Mouse (Mus musculus): Measurements from ENCODE around the gene Hoxd4.

The Hoxd4 gene

DNA sequence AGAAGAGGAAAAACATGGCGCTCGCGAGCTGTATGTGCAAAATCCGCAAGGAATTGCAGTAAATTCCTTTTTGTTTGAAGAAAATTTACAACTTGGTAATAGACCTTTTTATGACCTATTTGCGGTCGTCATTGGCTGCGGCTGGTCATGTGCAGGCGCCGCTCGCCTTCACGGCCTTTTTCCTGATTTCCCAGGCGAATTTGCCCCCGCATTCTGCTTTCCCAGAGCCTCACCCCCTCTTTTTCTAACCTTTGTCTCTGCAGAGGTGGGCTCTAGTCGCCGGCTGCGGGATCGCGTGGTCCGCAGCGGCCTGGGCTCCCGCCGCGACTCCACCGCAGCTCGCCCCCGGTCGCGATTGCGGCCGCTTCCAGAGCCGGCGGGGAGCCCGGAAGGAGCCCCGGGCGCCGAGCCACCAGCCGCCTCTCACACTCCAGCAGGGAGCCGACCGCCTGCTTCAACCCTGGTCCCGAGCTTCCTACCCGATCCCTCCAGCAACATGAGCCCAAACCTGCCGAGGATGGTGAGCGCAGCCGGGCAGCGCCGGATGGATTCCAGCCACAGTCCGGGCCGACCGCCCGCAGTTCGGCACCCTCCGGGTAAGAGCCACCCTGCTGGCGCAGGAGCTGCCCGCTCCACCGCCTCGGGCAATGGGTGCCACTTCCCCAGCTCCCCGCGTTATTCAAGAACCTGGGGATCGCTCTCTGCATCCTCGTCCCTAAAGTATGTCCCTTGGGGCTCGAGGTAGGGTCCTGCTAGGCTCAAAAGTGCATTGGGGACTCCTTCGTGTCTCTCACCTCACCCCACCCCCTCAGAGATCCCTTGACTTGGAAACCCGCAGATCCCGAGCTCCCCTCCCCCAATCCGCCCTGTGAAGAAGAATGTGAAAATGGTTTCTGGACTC, at the start of gene Hoxd4, which contains the start of gene Hoxd3:
Gene Hoxd4 (plus strand): TSS at position 209 of the 901 bp plus-strand sequence.
Gene Hoxd3 (plus strand): TSS at position 207 of the 901 bp plus-strand sequence.
- DNase-seq = no peak

GRCm38 (mm10) chr2:74663291-74663925, 48.3 kb upstream of the Hoxd4 start:
- peak in 1 of 2 experiments; percentile 44 for DNase-seq

DNA sequence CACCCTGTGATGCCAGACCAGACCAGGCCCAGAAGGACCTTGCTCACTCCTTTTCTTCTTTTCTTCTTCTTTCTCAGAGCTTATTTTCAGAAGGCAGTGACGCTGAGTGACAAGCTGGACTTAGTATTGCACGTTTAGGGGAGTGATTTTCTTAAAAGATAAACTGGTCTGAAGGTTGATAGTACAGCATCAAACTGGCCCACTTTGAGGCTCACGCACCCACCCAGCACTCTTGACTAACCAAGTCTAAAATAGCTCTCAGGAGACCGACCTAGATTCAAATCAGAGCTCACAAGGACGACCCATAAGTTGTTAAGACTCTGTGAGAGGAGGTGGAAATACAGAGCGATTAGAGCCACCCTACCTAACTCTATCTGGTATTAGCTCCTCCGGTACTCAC, 45.3 kb upstream of the Hoxd4 start:
- DNase-seq = no peak

DNA sequence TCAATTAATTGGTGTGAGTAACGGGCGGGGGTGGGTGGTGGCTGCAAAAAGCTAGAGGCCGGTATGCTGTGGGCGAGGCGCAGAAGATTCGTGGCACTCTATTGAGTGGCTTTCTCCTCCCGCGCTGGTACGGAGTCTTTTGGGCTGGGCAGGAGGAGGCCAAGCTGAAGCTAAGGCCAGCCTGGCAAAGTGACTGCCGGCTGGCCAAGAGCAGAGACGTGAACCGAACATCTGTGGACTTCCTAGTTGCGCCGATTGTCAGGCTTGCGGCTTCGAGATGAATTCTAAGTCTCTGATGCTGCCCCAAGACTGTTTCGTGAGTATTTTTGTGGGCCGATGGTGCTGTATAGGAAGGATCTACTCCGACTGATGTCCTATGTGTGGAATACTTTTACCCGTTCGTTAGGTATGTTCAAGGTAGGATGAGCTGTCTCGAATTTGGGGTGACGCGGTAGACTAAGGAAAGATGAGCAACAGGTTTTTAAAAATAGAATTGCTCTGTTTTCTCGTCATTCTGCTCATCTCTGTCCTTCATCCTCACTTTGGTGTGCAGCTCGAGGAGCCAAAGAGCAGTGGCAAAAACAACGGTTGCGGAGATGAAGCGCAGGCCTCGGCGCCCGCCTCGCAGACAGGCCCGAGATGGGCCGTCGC, 44.4 kb upstream of the Hoxd4 start:
- DNase-seq = no peak

- DNase-seq = no peak
Measured at GRCm38 (mm10) chr2:74667842-74668357, 43.8 kb upstream of the Hoxd4 start, which contains the start of gene Hoxd13. Hoxd13 (plus strand) TSS chr2:74668310.

GRCm38 (mm10) chr2:74668370-74669229, 43.1 kb upstream of the Hoxd4 start:
- peak in 1 of 2 experiments; percentile 21 for DNase-seq

DNA sequence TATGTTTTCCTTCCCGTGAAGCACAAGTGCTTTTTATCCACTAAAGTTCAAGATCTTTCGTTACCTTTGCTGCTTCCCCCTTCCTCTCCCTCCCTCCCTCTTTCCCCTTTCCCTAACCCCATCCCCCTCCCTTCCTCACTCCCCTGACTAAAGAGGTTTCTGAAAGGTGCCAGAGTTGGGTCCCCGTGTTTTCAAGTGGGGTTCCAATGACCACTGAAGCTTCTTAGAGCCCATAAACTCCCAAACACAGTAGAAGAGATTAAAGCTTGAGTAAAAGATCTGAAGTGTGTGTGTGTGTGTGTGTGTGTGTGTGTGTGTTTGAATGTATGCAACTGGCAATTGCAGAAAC, 42.5 kb upstream of the Hoxd4 start:
- no peak for DNase-seq

GRCm38 (mm10) chr2:74669650-74670235, 42.0 kb upstream of the Hoxd4 start:
- DNase-seq = no peak

DNA sequence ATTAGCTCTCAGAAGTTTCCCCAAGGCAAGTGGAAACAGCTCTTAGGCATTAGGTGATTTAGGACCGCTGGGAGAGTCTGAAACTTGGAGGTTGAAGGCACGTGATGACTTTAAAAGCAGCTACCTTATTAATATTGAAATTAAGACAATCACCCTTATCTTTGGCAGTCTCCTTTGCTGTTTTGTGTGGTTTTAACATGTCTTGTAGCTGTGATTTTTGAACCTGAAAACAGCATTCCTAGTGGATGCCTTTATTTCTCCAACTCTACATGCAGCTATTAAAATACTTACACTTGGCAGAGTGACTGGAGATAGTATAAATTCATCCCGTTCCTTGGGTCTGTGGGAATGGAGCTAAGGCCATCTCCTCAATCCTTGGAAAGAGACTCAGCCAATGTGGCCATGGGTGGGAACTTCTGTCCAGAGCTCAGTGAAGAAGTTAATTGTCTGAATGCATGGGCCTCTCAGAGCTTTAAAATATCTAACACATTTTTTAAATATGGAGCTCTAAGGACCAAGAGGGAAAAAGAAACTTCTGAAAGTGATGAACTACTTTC, 41.0 kb upstream of the Hoxd4 start:
- DNase-seq = no peak

- no peak for DNase-seq
Measured at GRCm38 (mm10) chr2:74671847-74672246, 39.9 kb upstream of the Hoxd4 start.

- peak; percentile 55 to 58 for DNase-seq
Measured at GRCm38 (mm10) chr2:74672481-74673362, 39.0 kb upstream of the Hoxd4 start.

DNA sequence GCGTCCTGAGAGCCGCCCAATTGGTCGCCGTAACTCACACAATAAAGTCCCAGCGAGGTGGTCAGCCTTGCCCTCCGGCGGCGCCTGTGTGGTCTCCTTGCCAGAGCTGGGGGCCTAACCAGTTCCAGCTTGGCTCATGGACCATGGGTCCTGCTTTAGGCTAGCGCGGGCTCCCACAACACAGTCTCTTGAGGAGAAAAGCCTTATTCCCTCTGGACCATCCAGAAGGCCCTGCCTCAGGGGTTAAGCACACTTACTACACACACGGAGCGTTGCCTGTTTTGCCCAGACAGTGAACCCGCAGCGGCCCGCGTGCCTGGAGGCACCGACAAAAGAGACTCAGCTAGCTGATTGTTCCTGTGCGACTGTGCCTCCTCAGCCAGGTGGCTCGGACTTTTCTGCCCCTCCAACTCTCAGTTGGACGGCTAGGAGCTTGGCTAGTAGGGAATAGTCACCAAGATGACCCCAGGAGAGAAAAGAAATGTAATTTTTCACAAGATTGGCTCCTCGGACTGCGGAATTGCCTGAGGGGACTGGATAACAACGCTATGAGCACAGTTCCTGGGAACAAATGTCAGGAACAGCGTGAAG, 37.8 kb upstream of the Hoxd4 start:
- DNase-seq = no peak

DNA sequence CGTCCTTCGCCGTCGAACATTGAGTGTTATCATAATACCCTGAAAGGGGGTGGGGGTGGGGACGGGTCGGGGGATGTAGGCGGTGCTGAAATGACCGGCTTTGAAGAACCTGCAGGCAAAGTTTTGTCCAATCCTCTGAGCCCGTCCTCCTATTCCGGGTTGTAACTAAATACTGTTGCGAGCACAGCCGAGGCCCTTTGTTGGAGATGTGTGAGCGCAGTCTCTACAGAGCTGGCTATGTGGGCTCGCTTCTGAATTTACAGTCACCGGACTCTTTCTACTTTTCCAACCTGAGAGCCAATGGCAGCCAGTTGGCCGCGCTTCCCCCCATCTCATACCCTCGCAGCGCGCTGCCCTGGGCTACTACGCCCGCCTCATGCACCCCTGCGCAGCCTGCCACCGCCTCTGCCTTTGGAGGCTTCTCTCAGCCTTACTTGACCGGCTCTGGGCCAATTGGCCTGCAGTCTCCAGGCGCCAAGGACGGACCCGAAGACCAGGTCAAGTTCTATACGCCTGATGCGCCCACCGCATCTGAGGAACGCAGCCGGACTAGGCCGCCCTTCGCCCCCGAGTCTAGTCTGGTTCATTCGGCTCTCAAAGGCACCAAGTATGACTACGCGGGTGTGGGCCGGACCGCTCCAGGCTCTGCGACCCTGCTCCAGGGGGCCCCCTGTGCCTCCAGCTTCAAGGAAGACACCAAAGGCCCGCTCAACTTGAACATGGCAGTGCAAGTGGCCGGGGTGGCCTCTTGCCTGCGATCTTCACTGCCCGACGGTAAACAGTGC, 36.7 kb upstream of the Hoxd4 start, which contains the start of gene Hoxd12:
Gene Hoxd12 (plus strand): TSS at position 133 of the 785 bp plus-strand sequence.
- no peak for DNase-seq

GRCm38 (mm10) chr2:74675666-74676282, 36.0 kb upstream of the Hoxd4 start:
- DNase-seq = no peak

- no peak for DNase-seq
Measured at GRCm38 (mm10) chr2:74676376-74677052, 35.2 kb upstream of the Hoxd4 start.

DNA sequence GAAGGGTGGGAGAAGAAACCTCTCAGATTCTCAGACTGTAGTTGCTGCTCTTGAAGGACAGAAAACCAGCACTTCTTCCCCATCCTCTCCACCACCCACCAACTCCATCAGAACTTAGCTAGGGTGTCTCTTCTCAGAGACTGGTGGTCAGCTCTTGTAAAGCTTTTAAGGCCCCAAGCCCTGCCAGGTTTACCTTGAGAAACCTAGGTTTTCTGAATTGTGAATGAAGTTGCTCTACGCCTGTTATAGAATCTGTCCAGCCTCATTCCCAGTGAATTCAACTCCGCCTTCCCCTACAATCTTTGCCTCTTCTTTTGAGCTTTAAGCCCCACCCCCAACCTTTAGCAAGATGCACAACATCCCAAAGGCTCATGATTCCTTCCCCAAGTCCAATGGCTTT, 34.6 kb upstream of the Hoxd4 start:
- DNase-seq = no peak

DNA sequence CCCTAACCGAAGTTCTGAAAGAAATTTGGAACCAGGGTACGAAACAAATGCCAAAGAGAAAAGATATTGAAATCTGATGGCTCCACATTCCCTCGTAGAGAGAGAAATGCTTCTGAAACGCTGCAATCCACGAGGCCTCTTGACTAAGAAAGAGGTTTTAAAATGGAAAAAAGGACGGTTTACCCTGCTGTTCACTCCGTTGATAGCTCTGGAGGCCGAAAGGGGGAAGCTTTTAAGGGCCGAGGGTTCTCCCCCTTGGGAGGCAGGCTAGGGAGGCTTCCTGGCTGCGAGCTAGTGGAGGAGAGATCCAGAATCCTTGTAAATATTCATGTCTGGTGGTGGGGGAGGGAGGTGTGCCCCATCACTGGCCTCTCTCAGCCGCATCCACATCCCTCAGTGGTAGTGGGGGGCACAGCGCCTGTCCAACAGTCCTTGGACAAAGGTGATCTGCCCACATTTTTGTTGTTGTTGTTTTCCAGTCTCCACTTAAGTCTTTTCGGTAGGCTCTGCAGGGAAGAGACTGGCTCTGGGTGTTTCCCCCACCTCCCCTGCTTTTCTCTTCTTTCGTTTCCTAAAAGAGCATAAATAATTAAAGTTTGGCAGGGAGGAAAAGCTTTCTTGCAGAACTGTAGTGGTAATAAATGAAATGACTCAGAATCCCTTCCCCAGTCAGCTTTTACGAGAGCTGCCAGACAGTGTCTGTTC, 32.7 kb upstream of the Hoxd4 start, which contains the start of gene Hoxd11:
Gene Hoxd11 (plus strand): TSS at position 667 of the 705 bp plus-strand sequence.
- DNase-seq = no peak
